Mouse (Mus musculus) CD4-positive helper T cell, adult 2 months (primary cell): ENCODE measurements around the gene Epb41l2.

ENCODE experiments used
- DNase-seq: peaks from one replicate; pipeline ENCODE4 v3.0.0-alpha.2; 2012; ENCODE audit warnings: low read depth, missing footprints, low spot score

Gene Epb41l2

DNA sequence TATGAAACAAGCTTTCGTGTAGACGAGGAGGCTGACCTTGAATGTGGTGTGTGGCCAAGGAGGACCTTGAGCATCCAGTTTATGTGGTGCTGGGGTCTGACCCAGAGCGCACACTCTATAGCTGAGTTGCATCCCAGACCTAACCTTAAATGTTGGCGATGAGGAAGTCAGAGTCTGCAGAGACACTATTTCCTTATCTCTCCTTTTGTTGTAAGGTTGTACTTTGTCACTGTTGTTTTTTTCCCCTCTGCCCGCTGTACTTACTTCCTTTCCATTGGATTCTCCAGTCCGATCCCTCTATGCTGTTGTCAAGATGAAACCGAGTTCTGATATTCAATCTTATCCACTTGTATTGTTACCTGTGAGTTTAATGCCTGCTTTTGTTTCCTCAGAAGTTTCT lies 5.6 kb downstream of the Epb41l2 start:
- DNase-seq, result no peak

DNA sequence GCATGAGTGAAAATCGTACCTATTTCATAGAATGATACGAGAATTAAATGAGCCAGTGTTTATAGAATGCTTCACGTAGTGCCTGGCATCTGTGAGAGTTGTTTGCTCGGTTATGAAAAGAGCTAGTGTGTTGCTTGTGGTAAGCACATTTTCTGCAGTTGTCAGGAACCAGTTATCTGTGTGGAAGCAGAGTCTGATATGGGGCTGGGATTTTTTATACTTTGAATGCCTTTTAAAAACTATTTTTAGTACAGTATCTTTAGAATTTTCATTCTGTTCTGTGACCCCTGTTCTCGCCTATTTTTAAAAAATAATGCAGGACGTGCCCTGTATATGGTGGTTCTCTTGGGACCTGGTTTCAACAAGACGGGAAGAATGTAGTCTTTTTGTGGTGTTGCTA lies 6.1 kb downstream of the Epb41l2 start:
- DNase-seq, result no peak

DNA sequence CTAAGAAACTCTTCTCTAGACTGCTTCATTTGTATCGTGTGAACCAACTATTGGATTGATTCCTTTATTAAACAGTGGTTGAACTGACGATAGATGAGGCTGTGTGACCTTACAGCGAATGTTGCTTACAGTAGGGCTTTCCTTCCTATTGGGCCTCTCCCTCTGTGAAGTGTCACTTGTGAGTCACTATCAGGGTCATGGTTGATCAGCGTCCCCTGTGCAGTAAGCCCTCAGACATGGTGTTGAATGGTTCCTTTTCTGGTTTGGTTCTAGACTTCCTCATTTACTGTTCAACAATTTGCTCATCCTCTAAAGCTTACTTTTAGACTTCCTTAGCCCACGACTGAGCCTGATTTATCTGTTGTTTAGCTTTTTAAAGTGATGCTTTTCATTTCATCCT lies 7.1 kb downstream of the Epb41l2 start:
- no peak for DNase-seq

DNA sequence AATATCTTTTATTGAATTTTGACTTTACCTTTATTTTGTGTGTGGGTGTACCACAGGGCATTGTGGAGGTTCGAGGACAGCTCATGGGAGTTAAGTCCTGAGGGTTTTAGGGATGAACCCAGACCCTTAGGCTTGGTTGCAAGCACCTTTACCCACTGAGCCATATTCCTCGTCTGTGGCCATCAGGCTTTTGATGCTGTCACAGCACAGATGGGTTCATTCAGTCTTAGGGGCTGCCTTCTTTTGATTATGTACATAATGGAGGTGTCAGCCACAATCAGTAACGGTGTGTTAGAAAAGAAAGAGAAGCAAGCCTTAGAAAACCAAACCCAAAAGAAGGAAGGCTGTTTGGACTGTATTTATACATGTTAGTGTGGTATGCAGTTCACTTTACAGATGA lies 9.3 kb downstream of the Epb41l2 start:
- DNase-seq, result no peak

DNA sequence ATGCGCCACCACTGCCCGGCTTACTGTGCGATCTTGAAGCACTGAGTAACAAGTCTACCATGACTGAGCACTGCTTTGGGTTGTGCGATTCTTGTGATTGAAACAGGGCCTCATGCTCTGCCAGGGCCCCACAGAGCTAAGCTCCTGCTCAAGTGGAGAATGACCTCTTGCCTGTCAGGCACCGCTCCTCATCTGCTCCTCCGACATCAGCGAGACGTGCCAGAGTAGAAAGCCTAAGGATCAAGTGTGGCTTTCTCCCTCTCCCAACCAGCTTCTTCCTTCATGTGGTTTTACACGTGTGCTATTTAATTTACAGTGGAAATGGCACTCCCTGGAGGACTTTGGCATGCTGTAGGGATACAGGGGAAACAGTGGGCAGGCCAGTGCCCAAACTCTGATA lies 10.1 kb downstream of the Epb41l2 start:
- no peak for DNase-seq

DNA sequence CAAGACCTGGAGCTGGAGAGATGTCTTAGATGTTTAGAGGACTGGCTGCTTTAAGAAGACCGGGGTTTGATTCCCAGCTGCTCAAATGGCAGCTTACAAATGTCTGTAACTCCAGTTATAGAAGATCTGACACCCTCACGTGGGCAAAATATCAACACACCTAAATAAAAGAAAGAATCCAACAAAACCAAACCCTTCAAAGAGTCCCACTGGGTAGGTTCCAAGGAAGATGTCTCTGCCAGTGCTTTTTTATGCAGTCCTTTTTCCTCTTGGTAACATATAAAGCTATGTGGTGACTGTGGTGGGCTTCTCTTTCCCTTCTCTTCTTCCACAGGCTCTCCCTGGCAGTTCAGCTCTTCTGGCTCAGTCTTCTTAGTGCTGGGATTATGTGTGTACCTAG lies 11.7 kb downstream of the Epb41l2 start:
- no peak for DNase-seq

DNA sequence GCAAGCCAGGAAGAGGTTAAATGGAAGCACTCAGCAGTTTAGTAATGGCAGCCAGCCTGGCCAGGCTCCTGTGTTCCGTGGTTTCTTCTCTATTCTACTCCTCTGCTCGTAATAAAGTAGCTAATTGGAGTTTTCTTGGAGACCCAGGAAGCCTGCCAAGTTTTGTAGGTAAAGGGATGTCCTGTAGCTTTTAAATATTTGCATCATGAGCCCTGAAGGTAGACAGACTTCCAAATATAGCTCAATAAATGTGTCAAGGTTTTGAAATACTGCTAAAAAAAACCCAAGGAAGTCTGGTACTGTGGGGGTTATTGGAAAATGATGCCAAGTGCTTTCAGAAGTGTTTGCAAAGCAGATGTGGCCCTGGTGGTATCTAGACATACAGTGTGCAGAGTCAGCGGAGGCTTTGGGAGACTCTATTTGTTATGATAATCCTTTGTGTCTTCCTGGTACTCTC lies 12.3 kb downstream of the Epb41l2 start:
- DNase-seq, result no peak

DNA sequence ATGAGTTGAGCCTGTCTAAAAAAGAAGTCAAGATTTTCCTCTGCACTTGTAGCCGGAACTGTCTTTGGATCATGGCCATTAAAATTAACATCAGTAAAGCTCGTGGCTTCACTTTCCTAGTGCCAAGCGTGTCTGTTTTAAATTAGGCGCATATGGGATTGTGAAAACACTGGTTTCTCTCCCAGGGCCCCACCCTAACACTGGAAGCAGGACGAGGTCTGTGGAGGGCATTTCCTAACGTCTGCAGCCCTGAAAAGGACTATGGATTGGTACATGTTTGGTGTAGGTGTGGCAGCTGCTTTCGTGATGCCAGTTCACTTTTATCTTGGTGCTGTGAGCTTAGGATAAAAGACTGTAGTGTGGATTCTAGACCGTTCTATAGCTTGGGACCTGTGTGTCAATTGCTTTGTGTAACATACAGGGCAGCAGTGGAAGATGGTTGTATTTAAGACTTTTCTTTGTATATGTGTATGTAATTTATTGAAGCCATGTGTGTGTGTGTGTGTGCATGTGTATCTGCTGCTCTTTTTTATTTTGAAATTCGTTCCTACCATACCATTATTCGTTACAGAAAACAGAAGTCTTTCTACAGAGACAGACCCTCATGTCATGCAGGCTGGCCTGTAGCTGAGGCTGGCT lies 13.0 kb downstream of the Epb41l2 start:
- DNase-seq, result no peak

DNA sequence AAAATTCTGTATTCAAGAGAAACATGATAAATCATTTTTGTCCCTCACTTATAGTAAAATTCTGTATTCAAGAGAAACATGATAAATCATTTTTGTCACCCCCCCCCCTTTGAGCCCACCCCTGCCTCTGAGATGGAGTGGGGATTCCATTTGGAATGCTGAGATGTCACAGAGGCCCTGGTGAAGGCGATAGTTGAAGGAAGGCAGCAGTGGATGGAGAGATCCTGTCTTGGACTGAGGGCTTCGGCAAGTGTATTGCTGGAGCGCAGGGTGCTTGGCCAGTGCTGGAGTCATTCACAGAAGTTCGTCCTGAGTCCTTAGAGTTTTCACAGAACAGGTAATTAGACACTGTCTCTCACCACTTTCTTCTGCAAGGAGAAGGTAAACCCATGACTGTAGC lies 15.4 kb downstream of the Epb41l2 start:
- no peak for DNase-seq

DNA sequence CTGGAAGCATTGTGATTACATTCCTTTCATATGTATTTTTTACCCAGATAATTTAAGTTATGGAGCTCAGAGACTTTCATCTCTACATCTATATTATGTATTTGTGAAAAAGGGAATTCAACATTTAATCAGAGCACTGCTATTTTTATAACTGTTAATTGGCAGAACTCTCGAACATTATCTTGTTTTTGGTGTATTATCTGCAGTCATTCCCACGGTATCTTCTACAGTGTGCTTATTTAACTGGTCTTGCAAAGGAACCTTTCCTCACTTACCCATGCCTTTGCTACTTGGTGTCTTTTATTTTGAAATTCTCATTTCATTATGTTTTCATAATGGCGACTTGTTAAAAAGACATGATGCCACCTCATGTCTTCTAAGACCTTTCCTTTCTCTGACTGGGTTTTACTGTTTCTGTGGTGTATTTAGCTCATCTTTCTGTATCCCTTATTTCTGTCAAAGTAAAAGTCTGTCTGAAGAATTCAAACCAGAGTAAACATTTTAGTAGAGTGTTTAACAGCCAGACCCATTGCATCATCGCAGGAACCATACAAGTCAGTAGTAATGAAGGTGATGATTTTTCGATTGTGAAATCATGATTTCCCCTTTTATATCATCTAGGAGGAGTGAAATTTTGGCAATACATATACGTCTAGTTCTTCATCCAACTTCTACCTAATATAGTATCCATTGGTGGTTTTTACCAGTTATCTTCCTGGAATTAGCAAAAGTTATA lies 21.3 kb downstream of the Epb41l2 start:
- no peak for DNase-seq

DNA sequence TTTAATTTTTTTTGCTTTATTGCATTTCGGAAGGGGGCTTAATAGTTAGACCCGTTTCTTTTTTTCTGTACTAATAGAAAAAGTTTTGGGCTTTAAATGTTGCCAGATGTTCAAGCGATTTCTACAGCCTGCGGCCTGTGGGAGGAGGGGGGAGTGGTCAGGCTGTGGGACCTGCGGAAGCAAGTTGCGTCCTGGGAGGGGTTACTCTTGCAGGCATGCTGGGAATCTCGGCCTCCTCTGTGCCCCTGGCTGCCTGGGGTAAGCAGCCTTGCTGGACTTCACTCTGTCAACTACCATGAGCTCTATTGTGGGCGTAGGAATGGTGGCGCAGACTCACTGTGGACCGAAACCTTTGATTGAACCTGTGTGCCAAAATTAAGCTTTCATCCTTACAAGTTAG lies 22.4 kb downstream of the Epb41l2 start:
- no peak for DNase-seq

DNA sequence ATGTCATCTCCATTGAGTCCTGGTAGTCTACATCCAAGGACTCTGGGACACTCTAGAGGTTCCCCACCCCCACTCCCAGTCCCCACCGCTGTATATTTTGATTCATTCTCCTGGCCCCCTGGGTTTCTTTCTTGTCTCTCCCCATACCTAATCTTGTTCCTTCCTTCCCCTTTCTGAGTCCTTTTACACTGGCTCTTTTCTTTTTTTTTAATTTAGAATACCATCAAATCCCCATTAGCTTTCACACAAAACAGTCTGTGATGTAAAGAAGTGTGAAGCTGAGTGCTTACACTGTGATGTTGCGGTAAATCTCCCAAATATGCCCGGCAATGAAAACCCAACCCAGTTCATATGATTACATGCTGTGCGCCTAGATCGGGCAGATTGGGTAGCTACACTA lies 23.6 kb downstream of the Epb41l2 start:
- no peak for DNase-seq

DNA sequence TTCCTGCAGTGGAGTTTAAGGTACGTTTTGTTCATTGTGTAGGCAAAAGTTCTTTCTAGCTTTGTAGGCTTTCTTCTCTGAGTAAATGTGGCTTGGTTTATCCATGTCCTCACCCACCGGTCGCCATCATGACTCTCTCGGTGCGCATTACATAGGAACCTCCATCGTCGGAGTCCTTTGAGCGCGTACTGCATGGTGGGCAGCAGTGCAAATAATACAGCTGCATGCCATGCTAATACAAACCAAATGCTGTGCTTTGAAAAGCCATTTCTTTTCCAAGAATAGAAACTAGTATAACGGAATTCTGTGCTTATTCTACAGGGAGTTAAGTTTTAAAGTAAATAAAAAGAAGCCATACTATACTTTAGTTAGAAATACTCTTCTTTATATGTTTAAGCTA lies 24.8 kb downstream of the Epb41l2 start:
- no peak for DNase-seq

DNA sequence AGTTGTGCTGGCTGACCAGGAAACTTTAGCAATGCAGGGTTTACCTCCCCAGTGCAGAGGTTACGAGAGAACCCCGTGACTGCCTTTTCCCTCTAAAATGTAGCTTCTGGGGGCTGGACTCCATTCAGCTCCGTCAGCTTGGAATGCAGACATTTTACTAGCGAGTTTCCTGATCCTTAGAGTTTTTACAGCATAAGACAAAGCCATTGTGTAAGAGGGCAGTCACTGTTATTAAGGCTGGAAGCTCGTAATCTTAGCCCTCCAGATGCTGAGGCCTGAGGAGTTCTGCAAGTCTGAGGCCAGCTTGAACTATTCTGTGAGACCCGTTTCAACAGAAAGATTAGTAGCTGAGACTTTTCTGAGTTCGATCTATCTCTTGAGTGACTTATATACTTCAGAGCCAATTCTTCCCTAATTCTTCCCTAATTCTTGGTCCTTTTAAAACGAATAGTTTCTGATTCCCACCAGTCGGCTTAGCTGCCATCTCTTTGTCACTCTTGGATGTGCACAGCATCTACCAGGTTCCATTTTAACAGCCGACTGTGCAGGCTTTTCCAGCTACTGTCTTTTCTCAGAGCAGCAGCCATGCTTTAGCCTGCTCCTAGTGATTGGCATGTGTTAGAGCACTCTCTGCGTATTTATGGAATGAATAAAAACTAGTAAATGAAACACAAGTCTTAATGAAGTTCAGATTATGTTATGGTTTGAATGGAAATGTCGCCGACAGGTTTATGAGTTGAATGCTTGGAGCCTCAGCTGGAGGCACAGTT lies 26.4 kb downstream of the Epb41l2 start:
- DNase-seq, result no peak

DNA sequence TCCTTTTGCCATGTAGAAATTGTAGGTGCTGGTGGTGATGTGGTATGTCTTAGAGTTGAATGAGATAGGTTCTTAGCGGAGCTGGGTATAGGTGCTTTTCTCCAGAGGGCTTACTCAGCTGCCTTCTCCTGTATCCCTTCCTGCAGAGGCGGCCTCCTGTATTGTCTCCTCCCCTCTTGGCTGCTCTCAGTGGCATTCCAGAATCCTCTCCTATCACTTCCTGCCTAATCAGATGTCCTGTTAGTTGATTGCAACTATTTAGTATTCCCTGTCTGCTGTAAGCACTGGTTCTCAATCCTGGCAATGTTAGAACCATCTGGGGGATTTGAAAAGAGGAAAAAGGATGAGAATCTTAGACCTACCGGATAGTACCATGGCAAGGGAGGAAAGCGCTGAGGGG lies 27.3 kb downstream of the Epb41l2 start:
- DNase-seq, result no peak

DNA sequence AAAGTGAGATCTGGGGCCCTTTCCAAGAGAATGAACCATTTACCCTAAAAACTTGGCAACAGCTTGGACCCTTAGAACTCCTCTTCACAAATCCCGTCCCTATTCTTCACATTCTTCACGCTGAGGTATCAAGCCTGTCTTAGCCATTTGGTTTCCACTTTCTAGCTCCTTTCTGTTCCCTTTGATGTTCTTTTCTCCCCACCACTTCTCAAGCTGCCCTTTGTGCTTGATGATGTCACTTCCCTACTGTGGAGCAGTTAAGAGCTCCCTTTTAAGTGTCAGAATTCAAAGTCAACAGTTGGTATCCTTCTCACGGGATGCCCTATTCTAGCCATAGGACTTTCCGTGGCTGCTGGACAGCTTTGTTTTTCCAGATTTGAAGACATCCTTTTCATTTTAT lies 27.7 kb downstream of the Epb41l2 start:
- peak; percentile 65 for DNase-seq

DNA sequence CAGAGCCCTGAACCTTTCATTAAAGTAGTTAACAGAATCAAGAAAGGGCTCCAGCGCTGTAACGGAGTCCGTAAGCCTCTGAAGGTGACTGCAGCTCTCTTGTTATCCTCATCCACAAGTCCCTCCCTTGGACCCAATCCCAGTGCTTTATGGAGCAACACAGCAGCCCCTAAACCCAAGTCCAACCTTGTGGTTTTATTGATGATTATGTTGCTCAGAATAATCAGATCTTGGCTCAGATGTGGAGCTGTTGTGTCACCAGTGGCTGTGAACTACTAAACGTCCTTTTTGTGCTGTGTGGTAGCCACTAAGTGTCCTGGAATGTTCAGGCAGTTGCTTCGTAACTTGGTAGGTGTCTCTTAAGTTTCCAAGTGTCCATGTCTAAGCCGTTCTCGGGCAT lies 33.2 kb downstream of the Epb41l2 start:
- no peak for DNase-seq

DNA sequence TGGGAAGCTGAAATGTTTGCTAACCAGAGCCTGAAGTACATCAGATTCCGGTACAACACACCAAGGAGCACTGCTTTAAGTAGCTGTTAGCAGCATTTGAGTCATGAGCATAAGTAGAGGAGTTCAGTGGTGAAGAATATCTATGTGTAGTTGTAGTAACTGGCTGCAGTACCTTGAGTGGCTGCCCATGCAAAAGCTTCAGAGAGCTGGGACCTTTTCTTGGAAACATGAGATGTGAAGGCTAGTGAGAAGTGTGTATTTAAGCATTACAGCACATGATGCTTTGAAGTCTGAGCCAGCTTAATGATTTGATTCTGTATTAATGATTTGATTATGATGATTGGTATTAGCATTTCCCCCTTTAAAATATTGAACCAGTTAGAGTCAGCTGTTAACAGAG lies 34.1 kb downstream of the Epb41l2 start:
- DNase-seq, result no peak

DNA sequence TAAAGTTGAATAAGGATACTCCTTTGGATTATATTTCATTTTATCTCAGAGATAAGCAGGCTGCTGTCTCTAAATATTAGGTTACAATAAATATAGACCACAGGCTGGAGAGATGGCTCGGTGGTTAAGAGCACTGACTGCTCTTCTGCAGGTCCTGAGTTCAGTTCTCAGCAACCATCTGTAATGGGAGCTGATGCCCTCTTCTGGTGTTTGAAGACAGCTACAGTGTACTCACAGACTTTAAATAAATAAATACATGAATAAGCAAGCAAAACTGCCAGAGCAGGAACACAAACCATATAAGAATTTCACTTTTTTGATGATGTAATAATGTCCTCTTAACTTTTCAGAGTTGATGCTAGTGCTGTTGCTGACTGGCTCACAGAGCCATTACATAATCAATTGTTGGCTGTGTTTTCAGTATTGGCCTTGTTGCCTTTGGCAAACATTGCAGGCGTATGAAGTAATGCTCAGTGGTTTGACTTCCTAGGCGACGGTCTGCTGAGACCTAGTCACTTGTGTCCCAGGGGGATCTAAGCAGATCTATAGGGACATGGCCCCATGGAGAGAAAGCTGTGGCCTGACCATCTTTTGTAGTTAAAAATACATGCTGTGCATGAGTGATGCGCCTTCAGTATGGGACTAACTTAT lies 35.8 kb downstream of the Epb41l2 start:
- no peak for DNase-seq

DNA sequence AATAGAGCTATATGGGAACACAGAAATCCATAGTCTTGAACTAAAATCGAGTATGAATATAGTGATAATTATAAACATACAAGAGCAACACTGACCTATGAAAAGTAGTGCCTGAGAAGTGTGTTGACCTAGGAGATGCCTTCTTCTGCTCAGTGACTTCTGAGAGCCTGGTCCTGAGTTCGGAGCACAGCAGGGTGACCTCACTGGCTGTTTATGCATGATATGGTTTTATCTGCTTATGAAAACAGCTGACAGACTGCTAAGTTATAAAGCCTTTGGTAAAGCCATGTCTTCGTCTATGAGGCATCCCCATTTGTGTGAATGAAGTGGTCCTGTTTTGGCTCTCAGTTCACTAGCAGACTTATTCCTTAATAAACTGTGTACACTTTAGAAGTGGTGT lies 37.3 kb downstream of the Epb41l2 start:
- DNase-seq, result no peak

DNA sequence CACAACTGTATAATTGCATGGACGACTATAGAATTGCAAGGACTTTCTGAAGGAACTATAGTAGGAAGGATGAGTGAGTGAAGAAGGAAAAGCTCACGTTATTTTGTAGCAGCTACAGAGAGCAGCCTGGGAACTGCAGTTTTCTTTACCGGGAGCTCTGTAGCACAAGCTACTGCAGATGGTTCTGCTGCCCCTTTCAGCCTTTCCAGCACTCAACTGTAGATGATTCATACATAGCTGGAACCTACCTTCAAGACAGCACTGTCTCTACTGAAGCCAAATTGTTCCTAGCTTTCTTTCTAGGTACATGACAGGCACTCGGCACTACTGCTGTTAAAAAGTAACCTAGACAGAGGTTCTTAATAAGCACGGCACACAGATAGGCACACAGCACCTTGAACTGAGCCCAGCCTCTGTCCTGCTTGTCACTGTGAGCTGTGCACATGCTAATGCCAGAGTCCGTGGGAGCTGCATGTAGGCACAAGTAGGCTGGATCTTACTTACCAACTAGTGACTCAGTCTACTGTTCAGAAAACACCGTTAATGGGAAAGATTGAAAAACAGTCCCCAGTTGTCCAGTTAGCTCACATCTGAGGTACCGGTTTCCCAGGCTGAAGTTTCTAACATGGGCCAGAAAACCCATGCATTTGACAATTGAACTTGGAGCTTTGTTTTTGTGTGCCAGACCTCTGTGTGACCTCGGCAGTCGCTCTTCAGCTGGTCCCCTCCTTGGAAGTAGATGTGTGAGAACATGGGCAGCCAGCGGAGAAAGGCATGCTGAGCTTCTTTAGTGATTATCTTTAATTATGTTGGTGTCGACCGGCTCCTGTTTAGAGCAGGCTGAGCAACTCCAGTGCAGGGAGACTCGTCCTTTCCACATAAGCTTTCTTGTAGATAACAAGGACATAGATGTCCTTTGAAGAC lies 38.4 kb downstream of the Epb41l2 start:
- DNase-seq, result no peak
